ENCODE assay signal across 17 mouse cellular contexts in the genomic region with DNA sequence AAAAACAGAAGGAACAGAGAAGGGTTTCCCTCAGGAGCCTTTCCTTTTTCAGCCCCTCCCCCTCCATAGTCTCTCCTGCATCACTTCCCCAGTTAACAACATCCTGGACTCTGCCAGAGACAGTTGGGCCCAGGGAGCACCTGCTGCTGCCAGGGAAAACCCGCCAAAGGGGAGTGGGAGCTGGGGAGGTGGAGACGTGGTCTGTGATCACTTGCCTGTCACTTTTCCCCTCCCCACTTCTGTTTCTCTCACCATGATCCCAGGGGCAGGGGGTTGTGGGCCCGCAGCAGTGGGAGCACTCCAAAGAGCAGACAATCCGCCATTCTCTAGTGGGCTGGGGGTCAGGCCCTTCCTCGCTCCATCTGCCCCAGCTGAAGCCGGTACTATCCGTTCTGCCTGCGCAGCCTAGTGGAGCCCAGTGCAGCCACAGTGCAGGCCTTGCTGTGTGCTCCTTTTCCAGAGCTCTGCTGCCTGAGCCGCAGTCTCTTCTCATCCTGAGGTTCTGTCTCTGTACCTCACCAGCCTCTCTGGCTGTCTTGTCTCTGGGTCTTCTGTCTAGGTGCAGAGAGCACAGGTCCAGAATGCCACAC. TPM values are rescaled to one million over a fixed set of nuclear protein-coding genes. Genes with fewer than 3 reads are reported as not detected.
A peak's percentile ranks its signal among the peaks of the same experiment; 100 is the strongest.
DNase-seq lines count a peak whose midpoint lies in the region; ATAC-seq and TF ChIP-seq lines count a peak whose summit lies in the region.
"Had no signal": no experiment of that assay in that cellular context is flagged by ENCODE, and none has a peak within 500 bp of the region (broad histone marks: within the 10 kb centered on the region; RNA-seq: fewer than 3 reads in every experiment).

No protein-coding gene starts in this region.

- 0 out of 2 replicates have a peak, but pooled peaks have one; percentile 7 for TF ChIP-seq CTCF in forebrain, postnatal 0 days (IDR thresholded peaks at IDR 0.05; ENCODE audit: low read depth)

- ATAC-seq in kidney, embryonic 14.5 days (ENCODE audit: low FRiP score, low TSS enrichment), result peak; percentile 49; the same call in 1 of the 2 replicates
- ATAC-seq in forebrain, postnatal 0 days, result peak; percentile 54; the same call in 1 of the 2 replicates
- peak; percentile 68 for ATAC-seq in midbrain, embryonic 13.5 days
- ATAC-seq: liver, postnatal 0 days had no signal

- no peak overlapping the region for H3K27ac ChIP-seq in kidney, embryonic 14.5 days (ENCODE audit: low read depth, low read length)
- H3K27ac ChIP-seq in forebrain, postnatal 0 days (ENCODE audit: low read depth, low read length), result no peak overlapping the region
- peak overlapping the region; percentile 67 for H3K27ac ChIP-seq in midbrain, embryonic 13.5 days

- WGBS in kidney, embryonic 14.5 days, result 22% methylated on average over 9 of the region's 9 CpGs
- WGBS in forebrain, postnatal 0 days, result 18% methylated on average over 9 of the region's 9 CpGs
- WGBS in midbrain, embryonic 13.5 days, result 7% methylated on average over 9 of the region's 9 CpGs

- no peak overlapping the region for H3K4me2 ChIP-seq in kidney, embryonic 14.5 days (replicated peaks; ENCODE audit: low read depth, low read length)
- H3K4me2 ChIP-seq in forebrain, postnatal 0 days (ENCODE audit: low read depth), result no peak overlapping the region
- peak overlapping the region; percentile 15; the same call in 1 of the 2 replicates for H3K4me2 ChIP-seq in midbrain, embryonic 13.5 days (replicated peaks)

- H3K27me3 ChIP-seq in kidney, embryonic 14.5 days (ENCODE audit: control insufficient read depth, insufficient read depth, low read length), result 0 out of 2 replicates have a peak, but pooled peaks cover 12% of the 10 kb centered on the region
- no peaks in the 10 kb centered on the region for H3K27me3 ChIP-seq in forebrain, postnatal 0 days (ENCODE audit: insufficient read depth, low read length)
- H3K27me3 ChIP-seq in midbrain, embryonic 13.5 days, result 0 out of 2 replicates have a peak, but pooled peaks cover 4% of the 10 kb centered on the region

- H3K9ac ChIP-seq in kidney, embryonic 14.5 days (ENCODE audit: low read depth, low read length), result no peak overlapping the region
- H3K9ac ChIP-seq in forebrain, postnatal 0 days, result no peak overlapping the region
- H3K9ac ChIP-seq in midbrain, embryonic 13.5 days (replicated peaks), result peak overlapping the region; percentile 23; the same call in 1 of the 2 replicates
- H3K9ac ChIP-seq: liver, postnatal 0 days had no signal

- H3K4me3 ChIP-seq in kidney, embryonic 14.5 days (ENCODE audit: low read length), result no peak overlapping the region
- H3K4me3 ChIP-seq in forebrain, postnatal 0 days (ENCODE audit: low read depth, low read length), result no peak overlapping the region
- H3K4me3 ChIP-seq in midbrain, embryonic 13.5 days (replicated peaks), result no peak overlapping the region

- H3K36me3 ChIP-seq in kidney, embryonic 14.5 days (ENCODE audit: control insufficient read depth, insufficient read depth, low read length), result no peaks in the 10 kb centered on the region
- H3K36me3 ChIP-seq in forebrain, postnatal 0 days (ENCODE audit: insufficient read depth), result no peaks in the 10 kb centered on the region
- H3K36me3 ChIP-seq in midbrain, embryonic 13.5 days, result no peaks in the 10 kb centered on the region

- no peak for DNase-seq in kidney, adult 8-10 months
- peak; percentile 44 for DNase-seq in ZHBTc4 (ENCODE audit: low read depth, low spot score)
- no peak for DNase-seq in forebrain, postnatal 0 days
- no peak for DNase-seq in layer of hippocampus, adult 9-11 months
- no peak for DNase-seq in T-cell, adult 2 months (ENCODE audit: low spot score)
- DNase-seq in gastrocnemius, adult 18-20 months (ENCODE audit: low spot score), result no peak
- DNase-seq: B cell, adult 2 months; cerebellum, adult 2 months; gastrocnemius, postnatal 25 days; kidney, adult 11 months; liver, postnatal 0 days; right cerebral cortex, postnatal 25 days; thymus, postnatal 25 days had no signal

- H3K9me3 ChIP-seq in kidney, embryonic 14.5 days (ENCODE audit: control insufficient read depth, low read length), result no peaks in the 10 kb centered on the region
- H3K9me3 ChIP-seq in forebrain, postnatal 0 days (ENCODE audit: low read length), result no peaks in the 10 kb centered on the region
- no peaks in the 10 kb centered on the region for H3K9me3 ChIP-seq in midbrain, embryonic 13.5 days

- H3K4me1 ChIP-seq in kidney, embryonic 14.5 days (ENCODE audit: control insufficient read depth, insufficient read depth, low read length), result peaks cover 10% of the 10 kb centered on the region
- no peaks in the 10 kb centered on the region for H3K4me1 ChIP-seq in forebrain, postnatal 0 days (ENCODE audit: insufficient read depth)
- H3K4me1 ChIP-seq in midbrain, embryonic 13.5 days (replicated peaks), result peaks cover 24% of the 10 kb centered on the region

RNA-seq across cellular contexts. Expression of a gene that starts 37.5 kb away (rescaled TPM):
- polyA plus RNA-seq in kidney, embryonic 14.5 days (2014; fragmentation: Nextera tagmentation; extraction: Ambion mirVana), result 40.0 and 41.0 TPM in 2 replicates
- 2.4 and 7.9 TPM in 2 replicates for total RNA-seq in forebrain, postnatal 0 days (2014; rRNA removed)
- 2.5 and 5.3 TPM in 2 replicates for polyA plus RNA-seq in forebrain, postnatal 0 days (2015; fragmentation: Nextera tagmentation; extraction: Ambion mirVana)
- polyA plus RNA-seq in midbrain, embryonic 13.5 days (2015; fragmentation: Nextera tagmentation; extraction: Ambion mirVana), result 57.5 and 62.7 TPM in 2 replicates
- total RNA-seq in gastrocnemius, adult 18-20 months (2021), result not detected
- total RNA-seq: gastrocnemius, postnatal 25 days; megakaryocyte progenitor cell, adult 5-6 weeks had no signal
- polyA plus RNA-seq: heart, embryonic 16.5 days had no signal

RNA-seq across cellular contexts. Expression of a gene that starts 49.5 kb away (rescaled TPM):
- 49.5 and 60.6 TPM in 2 replicates for polyA plus RNA-seq in kidney, embryonic 14.5 days (2014; fragmentation: Nextera tagmentation; extraction: Ambion mirVana)
- 25.5 and 38.9 TPM in 2 replicates for total RNA-seq in forebrain, postnatal 0 days (2014; rRNA removed)
- 34.1 and 40.4 TPM in 2 replicates for polyA plus RNA-seq in forebrain, postnatal 0 days (2015; fragmentation: Nextera tagmentation; extraction: Ambion mirVana)
- polyA plus RNA-seq in midbrain, embryonic 13.5 days (2015; fragmentation: Nextera tagmentation; extraction: Ambion mirVana), result 59.5 and 60.7 TPM in 2 replicates
- total RNA-seq in gastrocnemius, adult 18-20 months (2021), result 10 to 100 TPM; 12.1 to 13.4 TPM
